Mouse (Mus musculus) neutrophil, adult 83 days (primary cell): ENCODE results near the gene Ccrl2. TPM values are rescaled to one million over a fixed set of nuclear protein-coding genes. Genes with fewer than 3 reads are reported as not detected.

Source experiments
- total RNA-seq, 2 experiments: library from RNA; stranded (reverse); gene quantifications; one replicate each; pipeline ENCODE4 v1.2.4; 2023

Gene Ccrl2
- total RNA-seq = 100 to 1,000 TPM in 1 of 2 experiments, 10 to 100 TPM in 1; 86.9 to 116 TPM

DNA sequence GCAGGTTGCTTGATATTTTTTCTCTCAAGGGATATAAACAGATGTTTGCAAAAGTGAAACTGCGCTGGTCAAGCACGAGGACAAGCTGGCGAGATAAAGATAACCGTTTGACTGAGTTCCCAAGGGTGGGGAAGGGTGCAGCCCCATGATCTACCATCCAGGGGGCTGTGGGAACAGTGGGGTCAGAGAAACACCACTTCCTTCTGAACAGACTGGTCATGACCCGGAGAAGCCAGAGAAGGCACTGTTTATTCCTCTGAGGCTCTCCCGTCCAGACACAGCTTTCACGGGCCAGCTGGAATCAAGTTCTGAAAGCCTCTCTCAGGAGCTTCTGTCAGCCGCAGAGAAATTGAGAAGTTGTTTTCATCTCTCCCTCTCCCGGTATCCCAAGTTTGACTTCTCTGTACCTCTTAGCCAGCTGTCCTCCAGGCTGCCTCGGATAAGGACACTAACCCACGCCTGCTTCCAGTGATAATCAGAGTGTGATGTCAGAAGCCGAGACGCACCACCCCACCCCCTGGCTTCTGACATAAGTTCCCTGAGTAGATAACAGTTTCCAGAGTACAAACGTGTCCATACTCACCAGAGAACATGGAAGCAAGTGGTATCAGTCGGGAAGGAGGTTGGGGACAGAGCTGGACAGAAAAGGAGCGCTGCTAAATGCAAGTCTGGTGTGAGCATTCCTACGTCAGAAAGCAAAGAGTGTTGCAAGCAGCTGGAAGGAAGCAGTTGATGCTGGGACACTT lies at the start of gene Ccrl2:
Gene Ccrl2, minus strand, starts transcription at position 722 of the 746 bp plus-strand sequence.

GRCm38 (mm10) chr9:111019022-111019421 lies 38.3 kb downstream of the Ccrl2 start, which contains the start of gene Ltf:
Gene Ltf, plus strand, starts transcription at chr9:111019271.

Other genes starting within 250 kb of the Ccrl2 start
- gene Prss44, start 243.5 kb downstream of the Ccrl2 start, total RNA-seq = not detected
- not detected for gene Prss43, start 230.8 kb downstream of the Ccrl2 start, total RNA-seq
- gene Prss45, start 222.9 kb downstream of the Ccrl2 start, total RNA-seq = not detected
- gene Prss46, start 213.0 kb downstream of the Ccrl2 start, total RNA-seq = not detected
- 1 to 10 TPM; 2.2 to 2.6 TPM for gene Prss50, start 199.6 kb downstream of the Ccrl2 start, total RNA-seq
- gene Als2cl, start 177.6 kb downstream of the Ccrl2 start, total RNA-seq = 1 to 10 TPM in 1 of 2 experiments, under 1 TPM in 1; 0.39 to 1.1 TPM
- under 1 TPM; 0.13 to 0.57 TPM for gene Tmie, start 177.4 kb downstream of the Ccrl2 start, total RNA-seq
- gene Fam240a, start 140.7 kb downstream of the Ccrl2 start, total RNA-seq = not detected
- not detected for gene Tdgf1, start 111.4 kb downstream of the Ccrl2 start, total RNA-seq
- not detected for gene Lrrc2, start 106.0 kb downstream of the Ccrl2 start, total RNA-seq
- not detected for gene Rtp3, start 66.9 kb downstream of the Ccrl2 start, total RNA-seq
- over 10,000 TPM; 11,591 to 11,669 TPM for gene Ltf, start 38.2 kb downstream of the Ccrl2 start, total RNA-seq
- 100 to 1,000 TPM in 1 of 2 experiments, 10 to 100 TPM in 1; 92.2 to 112 TPM for gene Lrrfip2, start 60.1 kb upstream of the Ccrl2 start, total RNA-seq
- 10 to 100 TPM; 13.6 to 19.6 TPM for gene Mlh1, start 214.3 kb upstream of the Ccrl2 start, total RNA-seq
- gene Epm2aip1, start 214.4 kb upstream of the Ccrl2 start, total RNA-seq = 10 to 100 TPM; 11.1 to 13.4 TPM